Mouse (Mus musculus): ENCODE measurements at regions not wholly inside any gene's neighbourhood (a gene's known extent, or its start where the extent isn't known, plus 50 kb on each side); places are given as distances from the start of the nearest gene placed in this dataset.

- DNase-seq (ENCODE audit: extremely low spot score, low read depth, low spot score), result no peak
Measured at GRCm38 (mm10) chr3:149436420-149436819, 446.1 kb upstream of the Adgrl2 start.

- DNase-seq (ENCODE audit: extremely low spot score, low read depth, low spot score), result no peak
Measured at GRCm38 (mm10) chr3:149431795-149432194, 441.4 kb upstream of the Adgrl2 start.

- DNase-seq (ENCODE audit: extremely low spot score, low read depth, low spot score), result no peak
Measured at GRCm38 (mm10) chr3:149426023-149426759, 435.8 kb upstream of the Adgrl2 start.

GRCm38 (mm10) chr3:149424306-149424705 is 434.0 kb upstream of the Adgrl2 start:
- no peak for DNase-seq (ENCODE audit: extremely low spot score, low read depth, low spot score)

GRCm38 (mm10) chr3:149423491-149423890 is 433.1 kb upstream of the Adgrl2 start:
- DNase-seq (ENCODE audit: extremely low spot score, low read depth, low spot score), result no peak

- DNase-seq (ENCODE audit: extremely low spot score, low read depth, low spot score), result no peak
Measured at GRCm38 (mm10) chr3:149415081-149415480, 424.7 kb upstream of the Adgrl2 start.

GRCm38 (mm10) chr3:149413114-149413513 is 422.8 kb upstream of the Adgrl2 start:
- DNase-seq (ENCODE audit: extremely low spot score, low read depth, low spot score), result no peak

GRCm38 (mm10) chr3:149410518-149410917 is 420.2 kb upstream of the Adgrl2 start:
- DNase-seq (ENCODE audit: extremely low spot score, low read depth, low spot score), result no peak

GRCm38 (mm10) chr3:149408858-149409257 is 418.5 kb upstream of the Adgrl2 start:
- no peak for DNase-seq (ENCODE audit: extremely low spot score, low read depth, low spot score)

GRCm38 (mm10) chr3:149405872-149406271 is 415.5 kb upstream of the Adgrl2 start:
- no peak for DNase-seq (ENCODE audit: extremely low spot score, low read depth, low spot score)

GRCm38 (mm10) chr3:149404691-149405090 is 414.3 kb upstream of the Adgrl2 start:
- DNase-seq (ENCODE audit: extremely low spot score, low read depth, low spot score), result no peak

GRCm38 (mm10) chr3:149402496-149402895 is 412.1 kb upstream of the Adgrl2 start:
- DNase-seq (ENCODE audit: extremely low spot score, low read depth, low spot score), result no peak

- DNase-seq (ENCODE audit: extremely low spot score, low read depth, low spot score), result no peak
Measured at GRCm38 (mm10) chr3:149395082-149395481, 404.7 kb upstream of the Adgrl2 start.

- no peak for DNase-seq (ENCODE audit: extremely low spot score, low read depth, low spot score)
Measured at GRCm38 (mm10) chr3:149393317-149394172, 403.2 kb upstream of the Adgrl2 start.

- no peak for DNase-seq (ENCODE audit: extremely low spot score, low read depth, low spot score)
Measured at GRCm38 (mm10) chr3:149392164-149392563, 401.8 kb upstream of the Adgrl2 start.

- DNase-seq (ENCODE audit: extremely low spot score, low read depth, low spot score), result no peak
Measured at GRCm38 (mm10) chr3:149387537-149387936, 397.2 kb upstream of the Adgrl2 start.

GRCm38 (mm10) chr3:149386027-149386426 is 395.7 kb upstream of the Adgrl2 start:
- DNase-seq (ENCODE audit: extremely low spot score, low read depth, low spot score), result no peak

- DNase-seq (ENCODE audit: extremely low spot score, low read depth, low spot score), result no peak
Measured at GRCm38 (mm10) chr3:149385336-149385735, 395.0 kb upstream of the Adgrl2 start.

- no peak for DNase-seq (ENCODE audit: extremely low spot score, low read depth, low spot score)
Measured at GRCm38 (mm10) chr3:149381559-149382245, 391.3 kb upstream of the Adgrl2 start.

- DNase-seq (ENCODE audit: extremely low spot score, low read depth, low spot score), result no peak
Measured at GRCm38 (mm10) chr3:149381051-149381450, 390.7 kb upstream of the Adgrl2 start.

GRCm38 (mm10) chr3:149379866-149380472 is 389.6 kb upstream of the Adgrl2 start:
- no peak for DNase-seq (ENCODE audit: extremely low spot score, low read depth, low spot score)

Measured in hindlimb bud, embryonic 11.5 days (tissue).